Mouse (Mus musculus): ENCODE data around the gene Ifrd1. TPM values are rescaled to one million over a fixed set of nuclear protein-coding genes. Genes with fewer than 3 reads are reported as not detected.

Ifrd1 gene
- total RNA-seq, 2 experiments from 2014 or later = 72.9 to 81.2 TPM

Small RNA genes within 50 kb of the gene (microRNA-seq; reads per million reads assigned to microRNA genes)
- 0 to 1.6 reads per million in 2 experiments for gene Mir1938

Other genes starting within 250 kb of the Ifrd1 start
- 10 to 100 TPM; 18.3 to 21.2 TPM for gene Arl4a, start 210.5 kb downstream of the Ifrd1 start, total RNA-seq (2021)
- under 1 TPM; 0.64 to 0.74 TPM for gene Scin, start 114.3 kb downstream of the Ifrd1 start, total RNA-seq (2021)
- 10 to 100 TPM; 36.3 to 50.2 TPM for gene Lsmem1, start 49.0 kb downstream of the Ifrd1 start, total RNA-seq (2021)
- gene Zfp277, start 197.4 kb upstream of the Ifrd1 start, total RNA-seq (2021) = 10 to 100 TPM in 1 of 2 experiments, 1 to 10 TPM in 1; 9.7 to 10.8 TPM
- gene Dock4, start 197.4 kb upstream of the Ifrd1 start, total RNA-seq (2021) = 10 to 100 TPM; 14.8 to 15.9 TPM